7 mouse cellular contexts compared by ENCODE assay signal in the genomic region with DNA sequence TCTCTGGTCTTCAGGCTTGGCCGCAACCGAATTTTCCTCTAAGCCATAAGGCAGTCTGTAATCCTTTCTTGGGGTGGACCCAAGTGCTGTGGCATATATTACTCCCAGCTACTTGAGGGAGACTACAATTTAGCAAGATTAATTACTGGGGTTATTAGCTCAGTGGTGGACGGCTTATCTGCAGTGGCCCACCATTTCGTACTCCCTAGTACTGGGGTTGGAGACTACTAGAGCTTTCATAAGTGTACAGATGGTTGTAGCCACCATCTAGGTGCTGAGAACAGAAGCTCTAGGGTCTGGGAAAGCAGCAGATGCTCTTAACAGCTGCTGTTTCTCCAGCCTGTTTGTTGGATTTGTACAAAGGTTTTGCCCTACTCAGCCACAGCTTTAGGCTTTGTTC. TPM values are rescaled to one million over a fixed set of nuclear protein-coding genes. Genes with fewer than 3 reads are reported as not detected.
A peak's percentile ranks its signal among the peaks of the same experiment; 100 is the strongest.
DNase-seq lines count a peak whose midpoint lies in the region; ATAC-seq and TF ChIP-seq lines count a peak whose summit lies in the region.

No protein-coding gene starts in this region.

- H3K9me3 ChIP-seq in lung, embryonic 14.5 days (ENCODE audit: low read depth, low read length), result no peaks in the 10 kb centered on the region
- H3K9me3 ChIP-seq in limb, embryonic 15.5 days, result no peaks in the 10 kb centered on the region
- no peaks in the 10 kb centered on the region for H3K9me3 ChIP-seq in stomach, embryonic 15.5 days

- H3K4me2 ChIP-seq in lung, embryonic 14.5 days, result peak overlapping the region; percentile 86
- H3K4me2 ChIP-seq in limb, embryonic 15.5 days, result peak overlapping the region; percentile 74
- peak overlapping the region; percentile 72 for H3K4me2 ChIP-seq in stomach, embryonic 15.5 days

- H3K36me3 ChIP-seq in lung, embryonic 14.5 days (ENCODE audit: insufficient read depth), result peaks cover 35% of the 10 kb centered on the region
- peaks cover 32% of the 10 kb centered on the region for H3K36me3 ChIP-seq in limb, embryonic 15.5 days
- peaks cover 31% of the 10 kb centered on the region for H3K36me3 ChIP-seq in stomach, embryonic 15.5 days

- ATAC-seq in lung, embryonic 14.5 days (ENCODE audit: insufficient read depth), result no peak
- no peak for ATAC-seq in limb, embryonic 15.5 days (ENCODE audit: insufficient number of reproducible peaks, low FRiP score, low TSS enrichment, low read depth)
- ATAC-seq in stomach, embryonic 15.5 days (ENCODE audit: insufficient read depth, low FRiP score, low read depth), result no peak

- peak; percentile 20 for DNase-seq in lung, embryonic 14.5 days
- DNase-seq in lung, postnatal 36 days, result no peak
- DNase-seq in urinary bladder, postnatal 14 days (ENCODE audit: low spot score), result no peak
- DNase-seq in kidney, postnatal 10 days, result no peak

- H3K27me3 ChIP-seq in lung, embryonic 14.5 days (ENCODE audit: insufficient read depth, low read length), result no peaks in the 10 kb centered on the region
- H3K27me3 ChIP-seq in limb, embryonic 15.5 days, result no peaks in the 10 kb centered on the region
- no peaks in the 10 kb centered on the region for H3K27me3 ChIP-seq in stomach, embryonic 15.5 days (replicated peaks)

- TF ChIP-seq POLR2A in embryonic fibroblast, embryonic 13.5 days (IDR thresholded peaks at IDR 0.05; ENCODE audit: low read depth, low read length), result no peak

- H3K4me3 ChIP-seq in lung, embryonic 14.5 days (ENCODE audit: low read depth, low read length), result peak overlapping the region; percentile 80
- H3K4me3 ChIP-seq in embryonic fibroblast, embryonic 13.5 days (ENCODE audit: insufficient read depth, low read length), result peak overlapping the region; percentile 88
- H3K4me3 ChIP-seq in limb, embryonic 15.5 days, result peak overlapping the region; percentile 80
- peak overlapping the region; percentile 86 for H3K4me3 ChIP-seq in stomach, embryonic 15.5 days (replicated peaks)

- 18% methylated on average over 4 of the region's 4 CpGs for WGBS in lung, embryonic 14.5 days
- WGBS in limb, embryonic 15.5 days, result 11% methylated on average over 4 of the region's 4 CpGs
- WGBS in stomach, embryonic 15.5 days, result 16% methylated on average over 4 of the region's 4 CpGs

- H3K9ac ChIP-seq in lung, embryonic 14.5 days, result peak overlapping the region; percentile 86
- peak overlapping the region; percentile 90 for H3K9ac ChIP-seq in limb, embryonic 15.5 days
- H3K9ac ChIP-seq in stomach, embryonic 15.5 days, result peak overlapping the region; percentile 53

- no peak overlapping the region for H3K27ac ChIP-seq in lung, embryonic 14.5 days (ENCODE audit: low read depth)
- no peak overlapping the region for H3K27ac ChIP-seq in embryonic fibroblast, embryonic 13.5 days (ENCODE audit: insufficient read depth, low read length)
- no peak overlapping the region for H3K27ac ChIP-seq in limb, embryonic 15.5 days
- H3K27ac ChIP-seq in stomach, embryonic 15.5 days, result peak overlapping the region; percentile 81; the same call in 1 of the 2 replicates

- peaks cover 7% of the 10 kb centered on the region for H3K4me1 ChIP-seq in lung, embryonic 14.5 days (ENCODE audit: insufficient read depth)
- no peaks in the 10 kb centered on the region for H3K4me1 ChIP-seq in embryonic fibroblast, embryonic 13.5 days (ENCODE audit: control insufficient read depth, insufficient read depth, low read length)
- peaks cover 16% of the 10 kb centered on the region for H3K4me1 ChIP-seq in limb, embryonic 15.5 days
- peaks cover 12% of the 10 kb centered on the region for H3K4me1 ChIP-seq in stomach, embryonic 15.5 days

- TF ChIP-seq CTCF in lung, embryonic 14.5 days (IDR thresholded peaks at IDR 0.05; ENCODE audit: low read depth), result no peak
- TF ChIP-seq CTCF in embryonic fibroblast, embryonic 13.5 days (IDR thresholded peaks at IDR 0.05; ENCODE audit: borderline replicate concordance, insufficient read depth, low read length), result no peak

RNA-seq across cellular contexts. Expression of a gene that starts 1.0 kb away (rescaled TPM):
- polyA plus RNA-seq in lung, embryonic 14.5 days (2014; fragmentation: Nextera tagmentation; extraction: Ambion mirVana), result 654 and 655 TPM in 2 replicates
- 484 and 532 TPM in 2 replicates for polyA plus RNA-seq in embryonic fibroblast, embryonic 13.5 days (2011; ENCODE audit: insufficient read length, low read depth, missing spikeins)
- 775 and 785 TPM in 2 replicates for polyA plus RNA-seq in limb, embryonic 15.5 days (2015; fragmentation: Nextera tagmentation; extraction: Ambion mirVana)
- polyA plus RNA-seq in stomach, embryonic 15.5 days (2015; fragmentation: Nextera tagmentation; extraction: Ambion mirVana), result 836 and 887 TPM in 2 replicates

RNA-seq across cellular contexts. Expression of a gene that starts 8.5 kb away (rescaled TPM):
- 11.0 and 11.1 TPM in 2 replicates for polyA plus RNA-seq in lung, embryonic 14.5 days (2014; fragmentation: Nextera tagmentation; extraction: Ambion mirVana)
- 0.25 and 0.33 TPM in 2 replicates for polyA plus RNA-seq in embryonic fibroblast, embryonic 13.5 days (2011; ENCODE audit: insufficient read length, low read depth, missing spikeins)
- polyA plus RNA-seq in limb, embryonic 15.5 days (2015; fragmentation: Nextera tagmentation; extraction: Ambion mirVana), result 2.7 and 4.5 TPM in 2 replicates
- polyA plus RNA-seq in stomach, embryonic 15.5 days (2015; fragmentation: Nextera tagmentation; extraction: Ambion mirVana), result 2.2 and 4.6 TPM in 2 replicates
